Mouse (Mus musculus) kidney, adult 2 months (tissue): ENCODE measurements around the gene Cul9. TPM values are rescaled to one million over a fixed set of nuclear protein-coding genes. Genes with fewer than 3 reads are reported as not detected.
A peak's percentile ranks its signal among the peaks of the same experiment; 100 is the strongest.

Experiments used
- DNase-seq: peaks from one replicate; pipeline ENCODE4 v3.0.0; 2021
- H3K27ac ChIP-seq: fragments of 200-500 bp; 2 replicates; pipeline ENCODE4 v1.5.1; 2012; ENCODE audit warnings: low read depth, low read length, control low read depth, inconsistent platforms; ENCODE audit not compliant: insufficient read depth
- H3K27me3 ChIP-seq: fragments of 200-500 bp; replicated peaks from 2 replicates; pipeline ENCODE4 v1.6.1; 2012; ENCODE audit warnings: mild to moderate bottlenecking, moderate library complexity, low read length, inconsistent platforms; ENCODE audit not compliant: control insufficient read depth, insufficient read depth
- H3K36me3 ChIP-seq: fragments of 200-500 bp; 2 replicates; pipeline ENCODE4 v1.6.1; 2012; ENCODE audit warnings: mild to moderate bottlenecking, moderate library complexity, low read length, inconsistent platforms; ENCODE audit not compliant: control insufficient read depth, insufficient read depth
- H3K4me1 ChIP-seq: fragments of 200-500 bp; 2 replicates; pipeline ENCODE4 v1.6.1; 2011; ENCODE audit warnings: low read length; ENCODE audit not compliant: control insufficient read depth, insufficient read depth
- H3K4me3 ChIP-seq: fragments of 200-500 bp; 2 replicates; pipeline ENCODE4 v1.5.1; 2011; ENCODE audit warnings: mild to moderate bottlenecking, low read depth, low read length, control low read depth; ENCODE audit not compliant: insufficient read depth
- CTCF ChIP-seq: fragments of 200-500 bp; conservative IDR thresholded peaks from 2 replicates; pipeline ENCODE4 v1.5.1; 2011; ENCODE audit warnings: low read depth, mild to moderate bottlenecking, control low read depth, low read length, moderate library complexity, mixed read lengths; ENCODE audit not compliant: insufficient read depth, insufficient read length
- POLR2A ChIP-seq: fragments of 200-500 bp; IDR thresholded peaks from one replicate; pipeline ENCODE4 v1.6.1; 2011; ENCODE audit warnings: low read depth, low read length, control low read depth
- WGBS: fragments of 180-500 bp; shearing (Covaris S2); methylation state at CpG from one replicate; pipeline ENCODE4 v1.1.7; 2018; 5-methylcytosine and 5-hydroxymethylcytosine counted together
- polyA plus RNA-seq: library from polyadenylated mRNA; depleted of rRNA; stranded (reverse); fragments of >200 nt; gene quantifications from 2 replicates; pipeline ENCODE4 v1.2.3, GENCODE M21; 2012

Cul9 gene
- polyA plus RNA-seq, 1 experiment, result 27.0 TPM

GRCm38 (mm10) chr17:46553469-46553868 lies 7.3 kb upstream of the Cul9 start:
- Histone ChIP-seq H3K36me3 (no peaks in the 10 kb centered on the region), H3K4me3 (0 out of 2 replicates have a peak overlapping the region, but pooled peaks have one; percentile 13), H3K27me3 (no peaks in the 10 kb centered on the region), H3K4me1 (peaks cover 14% of the 10 kb centered on the region), H3K27ac (peak overlapping the region; percentile 79)
- 65% methylated on average over 11 of the region's 11 CpGs for WGBS
- DNase-seq, result no peak
- TF ChIP-seq POLR2A, result no peak
- no peak for TF ChIP-seq CTCF

GRCm38 (mm10) chr17:46552841-46553423 lies 6.7 kb upstream of the Cul9 start:
- Histone ChIP-seq H3K36me3 (no peaks in the 10 kb centered on the region), H3K4me3 (peak overlapping the region; percentile 46), H3K4me1 (peaks cover 14% of the 10 kb centered on the region), H3K27ac (peak overlapping the region; percentile 95), H3K27me3 (no peaks in the 10 kb centered on the region)
- 2% methylated on average over 24 of the region's 24 CpGs for WGBS
- TF ChIP-seq CTCF (no peak), POLR2A (no peak)
- DNase-seq, result peak; percentile 97

- no peak overlapping the region for H3K27ac ChIP-seq
- 85% methylated on average over 7 of the region's 7 CpGs for WGBS
- no peaks in the 10 kb centered on the region for H3K36me3 ChIP-seq
- DNase-seq, result no peak
- TF ChIP-seq POLR2A (no peak), CTCF (no peak)
- no peak overlapping the region for H3K4me3 ChIP-seq
- H3K4me1 ChIP-seq, result peaks cover 14% of the 10 kb centered on the region
- no peaks in the 10 kb centered on the region for H3K27me3 ChIP-seq
Observed at GRCm38 (mm10) chr17:46552151-46552550, 6.0 kb upstream of the Cul9 start.

GRCm38 (mm10) chr17:46551369-46551768 lies 5.2 kb upstream of the Cul9 start:
- H3K36me3 ChIP-seq, result no peaks in the 10 kb centered on the region
- no peak for TF ChIP-seq POLR2A
- WGBS, result 89% methylated on average over 6 of the region's 6 CpGs
- H3K27ac ChIP-seq, result no peak overlapping the region
- no peak for DNase-seq
- H3K27me3 ChIP-seq, result no peaks in the 10 kb centered on the region
- no peak overlapping the region for H3K4me3 ChIP-seq
- H3K4me1 ChIP-seq, result peaks cover 12% of the 10 kb centered on the region

GRCm38 (mm10) chr17:46550904-46551303 lies 4.7 kb upstream of the Cul9 start:
- DNase-seq, result no peak
- no peak overlapping the region for H3K4me3 ChIP-seq
- no peaks in the 10 kb centered on the region for H3K27me3 ChIP-seq
- no peak overlapping the region for H3K27ac ChIP-seq
- no peaks in the 10 kb centered on the region for H3K36me3 ChIP-seq
- peaks cover 12% of the 10 kb centered on the region for H3K4me1 ChIP-seq
- no peak for TF ChIP-seq CTCF
- TF ChIP-seq POLR2A, result no peak
- WGBS, result 90% methylated on average over 7 of the region's 7 CpGs

GRCm38 (mm10) chr17:46549642-46550041 lies 3.5 kb upstream of the Cul9 start:
- no peak for TF ChIP-seq POLR2A
- no peak for TF ChIP-seq CTCF
- H3K4me1 ChIP-seq, result peaks cover 12% of the 10 kb centered on the region
- no peaks in the 10 kb centered on the region for H3K27me3 ChIP-seq
- H3K36me3 ChIP-seq, result no peaks in the 10 kb centered on the region
- no peak for DNase-seq
- no peak overlapping the region for H3K27ac ChIP-seq
- 84% methylated on average over 9 of the region's 9 CpGs for whole genome bisulfite sequencing
- no peak overlapping the region for H3K4me3 ChIP-seq

- peak; percentile 89 for DNase-seq
- TF ChIP-seq CTCF (peak; percentile 64; the same call in 1 of the 2 replicates), POLR2A (no peak)
Observed at GRCm38 (mm10) chr17:46549193-46549592, 3.0 kb upstream of the Cul9 start.

More at GRCm38 (mm10) chr17:46549193-46549592, 3.0 kb upstream of the Cul9 start:
- Histone ChIP-seq H3K27ac (no peak overlapping the region), H3K4me3 (no peak overlapping the region), H3K27me3 (no peaks in the 10 kb centered on the region), H3K4me1 (peaks cover 9% of the 10 kb centered on the region), H3K36me3 (no peaks in the 10 kb centered on the region)
- 30% methylated on average over 8 of the region's 8 CpGs for WGBS
